9 mouse cellular contexts compared by ENCODE assay signal in genomic region chr12:79750253-79751125, GRCm38 (mm10).
DNase-seq lines count a peak whose midpoint lies in the region; ATAC-seq and TF ChIP-seq lines count a peak whose summit lies in the region.
"Had no signal": no experiment of that assay in that cellular context is flagged by ENCODE, and none has a peak within 500 bp of the region (broad histone marks: within the 10 kb centered on the region; RNA-seq: fewer than 3 reads in every experiment).

No protein-coding gene starts in this region.

- DNase-seq in right cerebral cortex, adult 18-20 months: peak; percentile 10
- no peak for DNase-seq in right cerebral cortex, postnatal 36 days (ENCODE audit: low spot score in 2 of 2)
- no peak for DNase-seq in hindbrain, embryonic 11.5 days (ENCODE audit: low spot score)
- DNase-seq in lung, embryonic 14.5 days: peak; percentile 81
- no peak for DNase-seq in MN1 (ENCODE audit: low spot score)
- DNase-seq in thymus, postnatal 10 days (ENCODE audit: low spot score in 2 of 2): no peak

- H3K36me3 ChIP-seq in forebrain, embryonic 13.5 days (ENCODE audit: poor library complexity, severe bottlenecking): no peaks in the 10 kb centered on the region
- H3K36me3 ChIP-seq in hindbrain, embryonic 11.5 days (ENCODE audit: control insufficient read depth, insufficient read depth, low read length): no peaks in the 10 kb centered on the region
- no peaks in the 10 kb centered on the region for H3K36me3 ChIP-seq in lung, embryonic 14.5 days (ENCODE audit: insufficient read depth)
- H3K36me3 ChIP-seq in neural tube, embryonic 15.5 days: no peaks in the 10 kb centered on the region

- peak overlapping the region; percentile 10; the same call in 1 of the 2 replicates for H3K9ac ChIP-seq in forebrain, embryonic 13.5 days
- H3K9ac ChIP-seq in hindbrain, embryonic 11.5 days (ENCODE audit: low read depth, low read length): peak overlapping the region; percentile 35
- H3K9ac ChIP-seq in lung, embryonic 14.5 days: peak overlapping the region; percentile 35
- no peak overlapping the region for H3K9ac ChIP-seq in neural tube, embryonic 15.5 days (replicated peaks)

- H3K4me2 ChIP-seq in forebrain, embryonic 13.5 days: peak overlapping the region; percentile 36
- H3K4me2 ChIP-seq in hindbrain, embryonic 11.5 days (replicated peaks; ENCODE audit: low read depth, low read length): no peak overlapping the region; the same call in 1 of the 2 replicates
- H3K4me2 ChIP-seq in lung, embryonic 14.5 days: peak overlapping the region; percentile 31
- H3K4me2 ChIP-seq in neural tube, embryonic 15.5 days: peak overlapping the region; percentile 34

- H3K9me3 ChIP-seq in forebrain, embryonic 13.5 days (replicated peaks): no peaks in the 10 kb centered on the region
- no peaks in the 10 kb centered on the region for H3K9me3 ChIP-seq in hindbrain, embryonic 11.5 days (ENCODE audit: control insufficient read depth, low read length)
- no peaks in the 10 kb centered on the region for H3K9me3 ChIP-seq in lung, embryonic 14.5 days (ENCODE audit: low read depth, low read length)
- no peaks in the 10 kb centered on the region for H3K9me3 ChIP-seq in neural tube, embryonic 15.5 days (replicated peaks)

- peaks cover 49% of the 10 kb centered on the region for H3K4me1 ChIP-seq in forebrain, embryonic 13.5 days
- peaks cover 29% of the 10 kb centered on the region for H3K4me1 ChIP-seq in hindbrain, embryonic 11.5 days (replicated peaks; ENCODE audit: control insufficient read depth, insufficient read depth, low read length)
- H3K4me1 ChIP-seq in lung, embryonic 14.5 days (ENCODE audit: insufficient read depth): peaks cover 55% of the 10 kb centered on the region
- peaks cover 46% of the 10 kb centered on the region for H3K4me1 ChIP-seq in neural tube, embryonic 15.5 days

- peak; percentile 71 for ATAC-seq in forebrain, embryonic 13.5 days
- ATAC-seq in hindbrain, embryonic 11.5 days (ENCODE audit: low FRiP score): peak; percentile 40; the same call in 1 of the 2 replicates
- ATAC-seq in lung, embryonic 14.5 days (ENCODE audit: insufficient read depth): peak; percentile 94
- peak; percentile 83 for ATAC-seq in neural tube, embryonic 15.5 days (ENCODE audit: low FRiP score)

- H3K27ac ChIP-seq in forebrain, embryonic 13.5 days: peak overlapping the region; percentile 74
- H3K27ac ChIP-seq in hindbrain, embryonic 11.5 days (ENCODE audit: low read depth, low read length): peak overlapping the region; percentile 12
- H3K27ac ChIP-seq in lung, embryonic 14.5 days (ENCODE audit: low read depth): peak overlapping the region; percentile 88
- peak overlapping the region; percentile 71 for H3K27ac ChIP-seq in neural tube, embryonic 15.5 days (replicated peaks)
- H3K27ac ChIP-seq: left cerebral cortex, adult 2 months had no signal

- TF ChIP-seq CTCF in lung, embryonic 14.5 days (IDR thresholded peaks at IDR 0.05; ENCODE audit: low read depth): no peak

- H3K4me3 ChIP-seq in forebrain, embryonic 13.5 days: no peak overlapping the region
- no peak overlapping the region for H3K4me3 ChIP-seq in hindbrain, embryonic 11.5 days (ENCODE audit: low read depth, low read length)
- no peak overlapping the region for H3K4me3 ChIP-seq in lung, embryonic 14.5 days (ENCODE audit: low read depth, low read length)
- H3K4me3 ChIP-seq in neural tube, embryonic 15.5 days (replicated peaks): no peak overlapping the region
- H3K4me3 ChIP-seq: left cerebral cortex, adult 2 months had no signal

- H3K27me3 ChIP-seq in forebrain, embryonic 13.5 days: no peaks in the 10 kb centered on the region
- H3K27me3 ChIP-seq in hindbrain, embryonic 11.5 days (ENCODE audit: control insufficient read depth, insufficient read depth, low read length): no peaks in the 10 kb centered on the region
- no peaks in the 10 kb centered on the region for H3K27me3 ChIP-seq in lung, embryonic 14.5 days (ENCODE audit: insufficient read depth, low read length)
- no peaks in the 10 kb centered on the region for H3K27me3 ChIP-seq in neural tube, embryonic 15.5 days (replicated peaks)

- 2% methylated on average over 10 of the region's 10 CpGs for WGBS in forebrain, embryonic 13.5 days
- 21% methylated on average over 10 of the region's 10 CpGs for WGBS in hindbrain, embryonic 11.5 days
- WGBS in lung, embryonic 14.5 days: 16% methylated on average over 10 of the region's 10 CpGs
- 9% methylated on average over 10 of the region's 10 CpGs for WGBS in neural tube, embryonic 15.5 days

Comparison
In these comparisons a context has a peak if more than half of its experiments do, and no peak if none do; other contexts are left out.
1. DNase-seq: peak in right cerebral cortex, adult 18-20 months (single experiment) and lung, embryonic 14.5 days (single experiment); none in right cerebral cortex, postnatal 36 days (0 of 2), hindbrain, embryonic 11.5 days (single experiment), MN1 (single experiment) and thymus, postnatal 10 days (0 of 2).
2. ATAC-seq: peak in every context shown above with its lines; median percentile 94 in lung, embryonic 14.5 days; 83 in neural tube, embryonic 15.5 days; 71 in forebrain, embryonic 13.5 days; 40 in hindbrain, embryonic 11.5 days.
3. H3K27ac ChIP-seq: peak in every context shown above with its lines; median percentile 88 in lung, embryonic 14.5 days; 74 in forebrain, embryonic 13.5 days; 71 in neural tube, embryonic 15.5 days; 12 in hindbrain, embryonic 11.5 days.